Mouse (Mus musculus) neutrophil, adult 5-6 weeks (primary cell): ENCODE results near the gene Pde10a. TPM values are rescaled to one million over a fixed set of nuclear protein-coding genes. Genes with fewer than 3 reads are reported as not detected.

Source experiments
- ATAC-seq: fragments of 151-379, 151-347 bp; 2 replicates; pipeline ENCODE4 v1.8.0; 2017; ENCODE audit warnings: mild to moderate bottlenecking, moderate TSS enrichment; ENCODE audit not compliant: insufficient number of reproducible peaks, poor library complexity, low FRiP score, severe bottlenecking; ENCODE audit errors: extremely low read depth
- total RNA-seq: library from RNA; stranded (forward); fragments of 200-1000 nt; gene quantifications from 2 replicates; pipeline ENCODE4 v1.2.3, GENCODE M21; 2017

The Pde10a gene
- total RNA-seq, 1 experiment from 2014 or later: not detected

GRCm38 (mm10) chr17:8965177-8965576 lies 440.0 kb downstream of the Pde10a start:
- no peak for ATAC-seq

DNA sequence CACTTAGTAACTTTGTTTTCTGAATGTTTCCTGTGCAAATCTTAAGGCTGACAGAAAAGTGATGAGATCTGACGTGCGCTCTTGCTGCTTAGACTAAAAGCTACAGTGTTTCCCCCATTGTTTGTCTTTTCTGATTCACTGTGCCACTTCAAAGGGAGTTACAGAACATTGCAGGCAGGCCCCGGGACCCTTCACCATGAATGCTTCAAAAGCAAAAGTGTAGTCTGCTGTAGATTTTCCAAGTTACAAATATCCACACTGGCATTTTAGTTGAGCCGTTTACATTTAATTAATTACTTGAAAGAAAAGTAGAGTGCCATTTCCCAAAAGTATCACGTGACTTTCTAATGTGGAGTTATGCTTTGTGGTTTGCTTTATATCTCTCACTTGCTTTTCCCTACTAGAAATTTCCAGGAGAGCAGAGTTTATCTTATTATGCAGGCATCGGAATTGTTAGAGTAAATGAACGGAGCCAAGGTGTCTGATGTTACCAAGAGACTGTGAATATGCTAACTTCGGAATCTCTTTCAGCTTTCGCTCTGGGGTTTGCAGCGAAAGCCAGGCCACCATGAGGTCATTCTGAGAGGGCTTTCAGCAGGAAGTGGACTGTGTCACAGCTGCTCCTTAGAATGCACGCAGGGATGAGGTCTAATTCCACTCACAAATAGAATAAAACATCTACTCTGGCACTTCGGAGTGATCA lies 447.1 kb downstream of the Pde10a start:
- no peak for ATAC-seq

GRCm38 (mm10) chr17:8973331-8973730 lies 448.2 kb downstream of the Pde10a start:
- no peak for ATAC-seq

GRCm38 (mm10) chr17:8974423-8974822 lies 449.3 kb downstream of the Pde10a start:
- no peak for ATAC-seq

GRCm38 (mm10) chr17:8974823-8975397 lies 449.7 kb downstream of the Pde10a start:
- ATAC-seq: no peak

DNA sequence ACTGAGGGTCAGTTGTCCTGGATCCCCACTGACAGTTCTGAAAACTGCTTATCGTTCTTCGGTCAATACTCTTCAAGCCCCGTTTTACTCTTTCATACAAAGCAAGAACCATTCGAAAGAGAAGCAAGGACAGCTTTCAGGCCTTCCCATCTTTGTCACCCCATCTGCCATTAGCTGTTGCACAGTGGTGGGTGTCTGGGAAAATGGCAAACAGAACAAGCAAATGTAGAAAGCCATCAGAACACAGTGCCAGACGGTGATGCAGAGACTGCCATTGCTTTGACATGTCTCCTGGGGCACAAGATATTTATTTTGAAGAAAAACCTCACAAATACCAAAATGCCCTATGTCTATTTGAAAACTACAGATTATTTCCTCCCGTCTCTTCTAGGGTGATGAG lies 451.6 kb downstream of the Pde10a start:
- no peak for ATAC-seq

DNA sequence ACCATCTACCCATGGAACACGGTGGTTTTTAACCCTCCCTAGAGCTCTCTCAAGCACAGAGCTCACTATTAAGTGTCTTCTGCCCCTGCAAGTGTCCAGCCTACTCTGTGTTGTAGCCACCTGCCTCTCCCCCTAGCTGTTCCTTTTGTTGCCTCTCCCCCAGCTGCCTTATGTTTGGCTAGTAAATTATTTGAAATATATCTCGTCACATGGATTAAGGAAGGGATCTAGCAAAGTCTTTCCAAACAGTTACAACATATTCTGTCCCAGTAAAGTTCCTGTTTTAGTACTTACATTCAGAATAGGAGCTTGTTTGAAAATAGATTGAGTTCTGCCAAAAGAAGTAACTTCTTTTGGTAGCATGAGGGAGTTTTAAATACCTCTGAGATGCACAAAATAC lies 452.1 kb downstream of the Pde10a start:
- no peak for ATAC-seq

GRCm38 (mm10) chr17:8983576-8983975 lies 458.4 kb downstream of the Pde10a start:
- ATAC-seq: no peak

- ATAC-seq: no peak
Measured at GRCm38 (mm10) chr17:8985714-8986113, 460.5 kb downstream of the Pde10a start.

DNA sequence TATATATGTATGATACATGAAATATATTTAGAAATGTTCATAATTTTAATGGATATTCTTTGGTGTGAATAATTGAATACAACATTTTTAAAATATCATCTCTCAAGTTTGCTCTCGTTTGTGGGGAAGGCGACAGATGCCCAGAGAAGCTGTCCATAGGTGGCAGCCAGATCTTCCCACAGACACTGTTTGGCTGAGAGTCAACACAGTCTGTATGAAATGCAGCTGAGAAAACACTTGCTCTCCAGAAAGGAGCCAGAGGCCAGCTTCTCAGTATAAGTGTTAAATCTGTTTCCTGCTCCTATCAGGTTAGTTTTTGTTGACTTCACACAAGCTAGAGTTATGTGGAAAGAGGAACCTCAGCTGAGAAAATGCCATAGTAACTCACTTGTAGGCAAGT lies 461.4 kb downstream of the Pde10a start:
- no peak for ATAC-seq

GRCm38 (mm10) chr17:8987369-8987768 lies 462.2 kb downstream of the Pde10a start:
- no peak for ATAC-seq

DNA sequence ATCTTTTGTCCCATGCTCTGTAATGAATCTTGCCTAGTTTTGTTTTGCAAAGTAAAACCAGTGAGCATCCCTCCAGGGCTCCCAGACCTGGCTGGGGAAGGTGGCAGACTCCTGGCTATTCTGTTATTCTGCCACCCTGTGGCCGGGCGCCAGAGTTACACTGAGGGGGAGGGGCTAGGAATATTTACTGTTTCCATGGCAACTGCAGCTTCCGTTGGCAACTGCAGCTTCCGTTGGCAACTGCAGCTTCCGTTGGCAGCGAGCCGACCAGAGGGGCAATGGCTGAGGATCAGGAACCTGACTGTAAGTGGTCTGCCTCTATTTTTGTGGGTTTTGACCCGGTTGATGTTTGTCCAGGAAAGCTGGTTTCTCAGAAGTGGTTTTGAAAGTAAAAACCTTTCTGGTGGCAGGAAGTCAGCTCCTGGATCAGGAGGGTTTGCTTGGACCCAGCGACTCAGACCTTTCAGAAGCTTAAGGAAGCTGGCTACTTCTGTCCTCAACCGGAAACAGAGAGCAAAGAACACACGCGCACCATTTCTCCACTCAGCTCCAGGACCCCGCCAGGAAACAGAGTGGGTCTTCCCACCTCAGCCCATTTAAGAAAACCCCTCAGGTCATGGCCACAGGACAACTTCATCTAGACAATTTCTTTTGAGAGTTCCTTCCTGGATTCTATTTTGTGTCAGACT lies 463.1 kb downstream of the Pde10a start, which contains the start of gene 1700010I14Rik:
1700010I14Rik (plus strand) TSS at position 215 of the 689 bp plus-strand sequence.
- peak; percentile 91 for ATAC-seq

DNA sequence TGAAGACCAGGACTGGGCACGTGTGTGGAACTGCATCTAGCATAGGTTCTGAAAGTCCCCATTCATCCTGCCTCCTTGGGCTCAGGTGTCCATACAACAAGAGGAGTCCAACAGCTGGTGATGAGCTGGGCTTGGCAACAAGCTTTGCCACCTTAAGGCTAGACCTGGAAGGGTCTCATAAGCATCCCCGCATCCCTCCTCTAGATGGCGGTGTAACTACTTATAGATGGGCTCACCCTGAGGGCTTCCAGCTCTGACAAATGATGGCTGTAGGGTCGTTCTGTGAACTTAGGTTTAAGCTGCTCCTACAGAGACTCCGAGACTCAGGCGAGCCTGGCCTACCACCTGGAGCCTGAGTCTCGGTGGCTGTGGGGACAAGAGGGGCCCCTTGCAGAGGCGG lies 466.0 kb downstream of the Pde10a start:
- peak; percentile 30; the same call in 1 of the 2 replicates for ATAC-seq

- no peak for ATAC-seq
Measured at GRCm38 (mm10) chr17:8995344-8995743, 470.2 kb downstream of the Pde10a start.

GRCm38 (mm10) chr17:9002438-9002837 lies 477.3 kb downstream of the Pde10a start:
- ATAC-seq: no peak

GRCm38 (mm10) chr17:9004516-9004915 lies 479.3 kb downstream of the Pde10a start:
- ATAC-seq: no peak

DNA sequence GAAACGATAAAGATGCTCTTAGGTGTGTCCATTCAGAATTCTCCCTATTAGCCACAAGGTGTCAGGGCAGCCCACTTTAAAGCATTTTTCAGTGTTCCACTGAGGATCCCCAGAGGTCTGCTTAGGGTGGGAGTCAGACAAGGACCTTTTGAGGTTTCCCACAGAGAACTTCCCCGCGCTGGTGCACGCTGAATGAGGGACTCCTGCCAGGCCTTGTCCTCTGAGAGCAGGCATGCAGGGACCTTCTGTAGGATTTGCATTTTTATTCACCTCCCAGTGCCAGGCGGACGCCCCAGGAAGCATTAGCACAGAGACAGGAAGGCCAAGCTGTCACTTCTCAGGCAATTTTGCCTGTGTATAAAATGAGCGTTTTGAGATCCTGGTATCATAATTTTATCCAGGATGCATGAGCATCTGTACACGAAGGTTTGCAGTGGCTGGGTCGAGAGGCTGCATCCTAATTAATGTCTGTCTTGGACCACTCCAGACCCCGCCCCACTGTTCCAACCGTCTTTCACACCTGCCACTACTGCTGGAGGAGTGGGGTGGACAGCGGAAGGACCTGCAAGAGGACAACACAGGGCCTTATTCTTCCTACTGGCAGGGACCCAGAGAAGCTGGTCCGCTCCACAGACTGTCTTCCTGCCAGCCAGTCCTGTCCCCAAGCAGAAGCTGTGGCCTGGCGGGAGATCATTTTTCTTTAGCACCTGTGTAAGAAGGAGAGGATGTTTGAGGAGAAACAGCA lies 498.2 kb downstream of the Pde10a start:
- no peak for ATAC-seq

- ATAC-seq: no peak
Measured at GRCm38 (mm10) chr17:9030181-9030580, 505.0 kb downstream of the Pde10a start.
